In the genomic region with DNA sequence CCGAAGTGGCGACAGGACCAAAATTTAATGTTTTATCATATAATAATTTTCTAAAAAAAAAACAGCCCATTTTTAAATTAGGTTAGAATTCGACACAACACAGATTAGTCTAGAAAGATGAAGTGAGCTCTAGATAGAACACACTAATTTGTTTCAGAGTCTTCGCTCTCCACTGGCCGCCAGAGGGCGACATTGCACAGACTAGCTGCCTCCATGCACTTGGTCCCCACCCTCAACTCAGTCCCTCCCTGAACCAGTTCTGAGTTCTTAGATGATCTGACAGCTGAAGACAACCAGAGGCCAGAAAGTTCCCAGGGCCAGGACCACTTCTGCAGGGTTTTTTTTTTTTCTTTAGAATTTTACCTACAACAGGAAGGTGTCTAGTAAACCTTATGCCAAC, we compare ENCODE assay signal across 7 mouse cellular contexts.
DNase-seq lines count a peak whose midpoint lies in the region; ATAC-seq and TF ChIP-seq lines count a peak whose summit lies in the region.
"Not testable (repeated sequence)": the region's sequence is repeated elsewhere in the genome, so short reads cannot be mapped to it uniquely, and the experiment has no call there.

No protein-coding gene starts in this region.

- H3K27me3 ChIP-seq in kidney, postnatal 0 days (ENCODE audit: insufficient read depth, low read length); liver, embryonic 14.5 days (ENCODE audit: control insufficient read depth, insufficient read depth, low read length): not testable (repeated sequence)

- not testable (repeated sequence) for H3K9me3 ChIP-seq in kidney, postnatal 0 days (replicated peaks; ENCODE audit: low read length); liver, embryonic 14.5 days (ENCODE audit: control insufficient read depth, low read length)

- H3K27ac ChIP-seq in kidney, postnatal 0 days; liver, embryonic 14.5 days: not testable (repeated sequence)

- not testable (repeated sequence) for TF ChIP-seq EP300 in liver, embryonic 14.5 days (IDR thresholded peaks at IDR 0.05; ENCODE audit: low read depth)

- not testable (repeated sequence) for H3K4me3 ChIP-seq in kidney, postnatal 0 days (replicated peaks; ENCODE audit: low read depth, low read length); liver, embryonic 14.5 days (ENCODE audit: insufficient read depth in 1 of 2, low read depth in 2 of 2, low read length in 2 of 2)

- peak; percentile 13 for DNase-seq in adrenal gland, postnatal 25 days
- DNase-seq in kidney, postnatal 0 days (ENCODE audit: low spot score); liver, embryonic 14.5 days (ENCODE audit: low read depth in 3 of 3, low spot score in 3 of 3): not testable (repeated sequence)
- peak; percentile 2 for DNase-seq in retina, embryonic 14.5 days (ENCODE audit: low spot score)
- DNase-seq in thymus, postnatal 14 days: peak; percentile 43

- not testable (repeated sequence) for H3K4me2 ChIP-seq in kidney, postnatal 0 days (ENCODE audit: low read length); liver, embryonic 14.5 days (ENCODE audit: low read depth)

- peak; percentile 38; the same call in 1 of the 2 replicates for TF ChIP-seq CTCF in kidney, postnatal 0 days (IDR thresholded peaks at IDR 0.05; ENCODE audit: low read depth)
- TF ChIP-seq CTCF in liver, embryonic 14.5 days (IDR thresholded peaks at IDR 0.05; ENCODE audit: low read depth): peak; percentile 34; the same call in 1 of the 2 replicates

- H3K9ac ChIP-seq in kidney, postnatal 0 days (ENCODE audit: low read depth, low read length); liver, embryonic 14.5 days (replicated peaks): not testable (repeated sequence)

- ATAC-seq in granulocyte monocyte progenitor cell, adult 5-6 weeks (replicated peaks; ENCODE audit: poor library complexity, severe bottlenecking): peak; percentile 62
- not testable (repeated sequence) for ATAC-seq in kidney, postnatal 0 days (replicated peaks; ENCODE audit: low FRiP score, low read depth); liver, embryonic 14.5 days (ENCODE audit: insufficient read depth)
- peak; percentile 83 for ATAC-seq in megakaryocyte progenitor cell, adult 5-6 weeks (replicated peaks; ENCODE audit: poor library complexity)

- H3K4me1 ChIP-seq in kidney, postnatal 0 days (replicated peaks; ENCODE audit: insufficient read depth, low read length); liver, embryonic 14.5 days (replicated peaks; ENCODE audit: control insufficient read depth in 2 of 2, insufficient read depth in 2 of 2, low read length in 1 of 2): not testable (repeated sequence)

- H3K36me3 ChIP-seq in kidney, postnatal 0 days (ENCODE audit: insufficient read depth, low read length); liver, embryonic 14.5 days (replicated peaks; ENCODE audit: control insufficient read depth, insufficient read depth, low read depth): not testable (repeated sequence)

- WGBS in kidney, postnatal 0 days: 40% methylated on average over 6 of the region's 6 CpGs
- 28% methylated on average over 6 of the region's 6 CpGs for WGBS in liver, embryonic 14.5 days (ENCODE audit: insufficient replicate concordance)
